ENCODE assay signal across 8 mouse cellular contexts in genomic region chr19:43630466-43631251, GRCm38 (mm10). TPM values are rescaled to one million over a fixed set of nuclear protein-coding genes. Genes with fewer than 3 reads are reported as not detected.
DNase-seq lines count a peak whose midpoint lies in the region; ATAC-seq lines count a peak whose summit lies in the region.

No protein-coding gene starts in this region.

- no peaks in the 10 kb centered on the region for H3K9me3 ChIP-seq in midbrain, embryonic 11.5 days (ENCODE audit: control insufficient read depth, low read length)
- no peaks in the 10 kb centered on the region for H3K9me3 ChIP-seq in midbrain, embryonic 13.5 days
- H3K9me3 ChIP-seq in forebrain, embryonic 15.5 days, result no peaks in the 10 kb centered on the region

- peak; percentile 67; the same call in 1 of the 2 replicates for ATAC-seq in midbrain, embryonic 11.5 days (ENCODE audit: low FRiP score)
- ATAC-seq in midbrain, embryonic 13.5 days, result no peak
- 0 out of 2 replicates have a peak, but pooled peaks have one; percentile 51 for ATAC-seq in forebrain, embryonic 15.5 days (replicated peaks)
- peak; percentile 95 for ATAC-seq in megakaryocyte-erythroid progenitor cell, adult 5-6 weeks (replicated peaks; ENCODE audit: low FRiP score, low TSS enrichment, poor library complexity, severe bottlenecking)

- no peak overlapping the region for H3K9ac ChIP-seq in midbrain, embryonic 11.5 days (ENCODE audit: low read length)
- H3K9ac ChIP-seq in midbrain, embryonic 13.5 days (replicated peaks), result no peak overlapping the region
- no peak overlapping the region for H3K9ac ChIP-seq in forebrain, embryonic 15.5 days (replicated peaks)

- H3K36me3 ChIP-seq in midbrain, embryonic 11.5 days (ENCODE audit: control insufficient read depth, insufficient read depth, low read length), result no peaks in the 10 kb centered on the region
- no peaks in the 10 kb centered on the region for H3K36me3 ChIP-seq in midbrain, embryonic 13.5 days
- H3K36me3 ChIP-seq in forebrain, embryonic 15.5 days, result no peaks in the 10 kb centered on the region

- H3K4me2 ChIP-seq in midbrain, embryonic 11.5 days, result no peak overlapping the region
- H3K4me2 ChIP-seq in midbrain, embryonic 13.5 days (replicated peaks), result no peak overlapping the region
- no peak overlapping the region for H3K4me2 ChIP-seq in forebrain, embryonic 15.5 days (replicated peaks)

- H3K27me3 ChIP-seq in midbrain, embryonic 11.5 days (ENCODE audit: control insufficient read depth, insufficient read depth, low read length), result no peaks in the 10 kb centered on the region
- H3K27me3 ChIP-seq in midbrain, embryonic 13.5 days, result peaks cover 11% of the 10 kb centered on the region; the same call in 1 of the 2 replicates
- H3K27me3 ChIP-seq in forebrain, embryonic 15.5 days, result no peaks in the 10 kb centered on the region

- 29% methylated on average over 12 of the region's 12 CpGs for WGBS in midbrain, embryonic 11.5 days
- WGBS in midbrain, embryonic 13.5 days, result 32% methylated on average over 12 of the region's 12 CpGs
- 30% methylated on average over 12 of the region's 12 CpGs for WGBS in forebrain, embryonic 15.5 days

- no peaks in the 10 kb centered on the region for H3K4me1 ChIP-seq in midbrain, embryonic 11.5 days (ENCODE audit: control insufficient read depth, insufficient read depth, low read length)
- H3K4me1 ChIP-seq in midbrain, embryonic 13.5 days (replicated peaks), result peaks cover 9% of the 10 kb centered on the region
- H3K4me1 ChIP-seq in forebrain, embryonic 15.5 days, result peaks cover 7% of the 10 kb centered on the region

- peak; percentile 95 for DNase-seq in midbrain, embryonic 11.5 days (ENCODE audit: low spot score, missing footprints)
- DNase-seq in c-Kit-positive CD71-positive TER-119-negative erythroid progenitor cells, embryonic 14.5 days (ENCODE audit: low read depth), result peak; percentile 79
- peak; percentile 88 for DNase-seq in induced T-regulatory cell, adult 2 months (ENCODE audit: low read depth)
- peak; percentile 22 to 81 for DNase-seq in left cerebral cortex, adult 9 months (ENCODE audit: low spot score in 2 of 2)
- DNase-seq in spleen, postnatal 4 days (ENCODE audit: low spot score in 2 of 2), result peak; percentile 75 to 90

- H3K27ac ChIP-seq in midbrain, embryonic 11.5 days (ENCODE audit: low read depth, low read length), result no peak overlapping the region
- H3K27ac ChIP-seq in midbrain, embryonic 13.5 days, result no peak overlapping the region
- H3K27ac ChIP-seq in forebrain, embryonic 15.5 days (replicated peaks), result no peak overlapping the region

- H3K4me3 ChIP-seq in midbrain, embryonic 11.5 days (ENCODE audit: low read depth, low read length), result no peak overlapping the region
- no peak overlapping the region for H3K4me3 ChIP-seq in midbrain, embryonic 13.5 days (replicated peaks)
- H3K4me3 ChIP-seq in forebrain, embryonic 15.5 days, result no peak overlapping the region

RNA-seq across cellular contexts. Expression of gene Nkx2-3, which starts 18.5 kb away (rescaled TPM):
- polyA plus RNA-seq in midbrain, embryonic 11.5 days (2014; fragmentation: Nextera tagmentation; extraction: Ambion mirVana), result 0.60 and 0.77 TPM in 2 replicates
- polyA plus RNA-seq in midbrain, embryonic 13.5 days (2015; fragmentation: Nextera tagmentation; extraction: Ambion mirVana), result 0.85 and 1.0 TPM in 2 replicates
- 3.6 and 4.5 TPM in 2 replicates for polyA plus RNA-seq in forebrain, embryonic 15.5 days (2015; fragmentation: Nextera tagmentation; extraction: Ambion mirVana)
- total RNA-seq in megakaryocyte-erythroid progenitor cell, adult 5-6 weeks (2014; fragmentation: Nextera tagmentation), result not detected in 2 replicates
- total RNA-seq in megakaryocyte-erythroid progenitor cell, adult 5-6 weeks (2017), result not detected in 2 replicates

RNA-seq across cellular contexts. Expression of gene Slc25a28, which starts 44.0 kb away (rescaled TPM):
- 7.6 and 9.7 TPM in 2 replicates for polyA plus RNA-seq in midbrain, embryonic 11.5 days (2014; fragmentation: Nextera tagmentation; extraction: Ambion mirVana)
- polyA plus RNA-seq in midbrain, embryonic 13.5 days (2015; fragmentation: Nextera tagmentation; extraction: Ambion mirVana), result 10.8 and 14.4 TPM in 2 replicates
- 17.8 and 18.7 TPM in 2 replicates for polyA plus RNA-seq in forebrain, embryonic 15.5 days (2015; fragmentation: Nextera tagmentation; extraction: Ambion mirVana)
- total RNA-seq in megakaryocyte-erythroid progenitor cell, adult 5-6 weeks (2014; fragmentation: Nextera tagmentation), result 43.4 and 47.5 TPM in 2 replicates
- 23.8 and 35.2 TPM in 2 replicates for total RNA-seq in megakaryocyte-erythroid progenitor cell, adult 5-6 weeks (2017)

RNA-seq across cellular contexts. Expression of gene Entpd7, which starts 58.8 kb away (rescaled TPM):
- 12.2 and 12.7 TPM in 2 replicates for polyA plus RNA-seq in midbrain, embryonic 11.5 days (2014; fragmentation: Nextera tagmentation; extraction: Ambion mirVana)
- 9.1 and 9.9 TPM in 2 replicates for polyA plus RNA-seq in midbrain, embryonic 13.5 days (2015; fragmentation: Nextera tagmentation; extraction: Ambion mirVana)
- polyA plus RNA-seq in forebrain, embryonic 15.5 days (2015; fragmentation: Nextera tagmentation; extraction: Ambion mirVana), result 8.2 and 8.9 TPM in 2 replicates
- total RNA-seq in megakaryocyte-erythroid progenitor cell, adult 5-6 weeks (2014; fragmentation: Nextera tagmentation), result 6.2 and 10.0 TPM in 2 replicates
- total RNA-seq in megakaryocyte-erythroid progenitor cell, adult 5-6 weeks (2017), result 1.4 and 2.3 TPM in 2 replicates
